Mouse (Mus musculus): ENCODE data around the gene Sfmbt2.

Sfmbt2 gene

DNA sequence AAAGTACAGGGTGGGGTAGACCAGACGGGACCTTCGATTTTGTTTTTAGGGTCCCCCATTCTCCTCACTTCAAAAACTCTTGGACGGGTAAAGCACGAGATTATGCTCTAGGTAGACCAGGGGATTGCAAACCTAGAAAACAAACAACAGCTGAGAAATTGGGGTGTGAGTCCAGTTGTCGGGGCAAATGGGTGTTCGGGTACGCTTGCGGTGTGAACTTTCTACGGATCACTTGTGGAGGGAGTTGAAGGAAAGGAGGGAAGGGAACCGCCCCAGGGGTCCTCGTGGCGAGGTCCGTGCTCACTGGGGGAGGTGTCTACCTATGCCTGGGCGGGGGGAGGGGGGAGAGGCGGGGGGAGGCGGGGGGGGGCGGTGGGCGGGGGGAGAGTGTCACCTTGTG is 1.6 kb downstream of the Sfmbt2 start:
- no peak for DNase-seq (ENCODE audit: extremely low read depth, low read depth, low spot score)

DNA sequence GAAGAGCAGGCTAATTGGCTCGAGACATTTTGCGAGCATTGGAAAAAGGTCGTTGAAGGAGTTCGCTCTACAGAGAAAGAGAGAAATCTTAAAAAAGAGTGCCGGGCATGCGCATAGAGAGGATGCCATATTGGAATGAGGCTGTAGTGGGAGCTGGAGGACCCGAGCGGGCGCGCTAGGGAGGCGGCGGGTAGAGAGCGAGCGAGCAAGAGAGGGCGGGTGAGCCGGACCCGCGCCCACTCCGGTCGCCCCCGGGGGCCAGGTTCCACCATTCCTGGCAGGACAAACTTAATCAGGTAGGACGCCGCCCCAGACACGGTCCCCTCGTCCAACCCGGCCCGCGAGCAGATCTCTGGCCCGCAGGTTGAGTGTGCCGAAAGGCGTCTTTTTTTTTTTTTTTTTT is 2.0 kb downstream of the Sfmbt2 start:
- DNase-seq (ENCODE audit: extremely low read depth, low read depth, low spot score): no peak

DNA sequence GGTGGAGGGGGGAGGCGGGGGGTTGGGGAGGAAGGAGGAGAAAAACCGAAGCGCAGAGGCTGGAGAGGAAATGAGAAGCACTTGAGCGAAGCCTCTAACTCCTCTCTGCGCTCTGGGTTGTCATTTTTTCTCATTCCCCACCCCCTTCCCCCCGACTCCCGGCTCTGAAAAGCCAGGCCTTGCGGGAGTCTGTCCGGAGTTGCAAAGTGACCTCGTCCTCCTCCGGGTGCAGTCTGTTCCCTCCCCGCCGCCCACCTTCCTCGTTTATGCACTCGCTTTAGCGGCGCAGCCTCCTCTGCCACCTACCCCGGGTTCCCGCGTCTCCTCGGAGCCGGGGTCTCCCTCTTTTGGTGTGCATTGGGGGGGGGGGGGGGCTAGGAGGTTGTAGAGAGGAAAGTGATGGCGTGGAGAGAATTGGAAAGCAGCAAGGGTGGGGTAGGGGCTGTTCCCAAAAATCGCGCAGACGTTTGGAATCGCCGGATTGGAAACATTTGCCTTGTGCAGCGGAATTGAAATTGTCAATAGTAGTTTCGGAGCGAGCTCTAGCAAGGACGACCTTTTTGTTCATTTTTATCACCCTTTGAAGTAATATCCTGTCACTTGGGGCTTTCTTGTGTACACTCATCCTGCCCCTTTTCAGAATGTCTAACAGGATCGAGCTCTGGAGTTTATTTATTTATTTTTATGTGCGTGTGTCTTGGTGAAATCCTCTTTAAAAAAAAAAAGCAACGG is 2.6 kb downstream of the Sfmbt2 start:
- DNase-seq (ENCODE audit: extremely low read depth, low read depth, low spot score): no peak

DNA sequence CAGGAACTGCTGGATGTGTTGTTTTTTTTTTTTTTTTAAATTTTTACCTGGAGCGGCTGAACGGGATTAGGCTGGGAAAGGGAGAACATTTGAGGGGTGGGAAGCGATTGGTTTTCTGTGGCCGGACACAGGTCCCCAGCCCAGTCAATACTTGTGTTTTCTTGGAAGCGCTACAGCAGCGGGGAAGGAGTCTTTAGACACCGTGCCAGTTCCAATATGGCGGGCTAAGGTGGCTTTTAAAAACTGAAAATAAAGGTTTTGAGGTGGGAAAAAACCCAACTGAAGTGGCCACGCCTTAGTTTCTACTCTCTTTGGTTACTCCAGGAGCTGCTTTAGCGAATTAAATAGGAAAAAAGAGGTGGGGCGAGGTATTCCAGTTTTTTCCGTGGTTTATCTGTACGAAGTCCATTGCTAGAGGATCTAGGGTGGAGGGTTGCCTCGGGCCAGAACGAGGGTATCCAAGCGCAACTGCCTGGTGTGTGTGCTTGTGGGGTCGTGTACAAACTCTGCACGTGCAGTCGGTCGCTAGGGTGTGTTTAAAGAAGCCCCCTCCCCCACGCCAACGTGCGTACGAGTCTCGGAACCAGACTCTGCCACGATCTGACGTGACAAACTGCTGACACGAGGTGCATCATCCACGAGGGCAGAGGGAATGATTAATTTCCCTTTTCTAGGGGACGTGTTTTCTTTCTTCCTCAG is 3.3 kb downstream of the Sfmbt2 start:
- DNase-seq (ENCODE audit: extremely low read depth, low read depth, low spot score): no peak

DNA sequence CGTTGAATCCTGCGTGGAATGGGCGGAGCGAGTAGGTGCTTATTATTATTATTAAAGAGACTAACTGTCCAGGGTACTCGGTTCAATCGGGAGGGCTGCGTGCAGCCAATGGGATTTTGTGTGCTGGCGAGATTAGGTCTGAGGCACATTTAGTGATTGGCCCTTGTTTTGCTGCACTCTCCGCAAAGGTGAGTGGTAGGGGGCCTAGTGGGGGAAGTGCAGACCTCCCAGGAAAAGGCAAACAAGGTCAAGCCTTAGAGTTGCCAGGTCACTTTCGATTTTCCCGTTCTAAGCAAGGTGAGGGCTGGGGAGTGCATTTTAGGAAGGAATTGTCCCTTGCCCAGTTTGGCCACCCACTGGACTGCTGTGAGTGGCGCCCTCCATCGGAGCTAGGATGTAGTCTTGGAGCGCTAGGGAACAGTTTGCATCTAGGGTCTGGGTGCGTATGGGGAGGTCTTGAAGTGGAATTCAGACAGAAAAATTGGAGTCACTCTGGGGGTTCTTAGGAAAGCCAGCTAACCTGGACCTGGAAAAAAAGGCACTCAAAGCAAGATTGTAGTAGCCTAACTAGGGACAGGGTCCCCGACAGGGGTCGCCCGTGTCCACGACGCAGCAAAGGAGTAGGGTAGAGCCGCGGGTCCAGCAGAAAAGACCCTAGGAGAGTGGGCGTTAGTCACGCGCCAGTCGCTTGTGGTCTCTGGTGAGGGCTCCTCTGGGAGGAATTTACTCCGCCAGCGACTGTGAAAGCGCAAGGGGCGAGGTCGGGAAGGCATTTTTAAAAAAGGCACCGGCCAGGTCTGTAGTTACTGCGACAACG is 4.1 kb downstream of the Sfmbt2 start:
- DNase-seq (ENCODE audit: extremely low read depth, low read depth, low spot score): no peak

DNA sequence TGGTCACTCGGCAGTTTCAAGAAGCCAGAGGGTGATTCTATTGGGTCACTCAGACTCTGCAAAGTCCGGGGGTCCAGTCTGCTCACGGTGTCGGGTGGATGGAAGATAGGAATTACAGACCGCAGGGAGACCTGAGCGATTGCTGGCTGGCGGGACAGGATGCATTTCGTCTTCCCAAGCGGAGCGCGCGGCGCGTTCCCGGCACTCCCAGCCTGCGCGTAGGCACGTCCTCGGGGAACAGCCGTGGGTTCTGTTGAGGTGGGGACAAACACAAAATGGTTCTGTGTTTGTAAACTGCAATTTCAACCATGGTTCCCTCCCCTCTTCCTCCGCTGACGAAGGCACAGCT is 4.7 kb downstream of the Sfmbt2 start:
- DNase-seq (ENCODE audit: extremely low read depth, low read depth, low spot score): no peak

DNA sequence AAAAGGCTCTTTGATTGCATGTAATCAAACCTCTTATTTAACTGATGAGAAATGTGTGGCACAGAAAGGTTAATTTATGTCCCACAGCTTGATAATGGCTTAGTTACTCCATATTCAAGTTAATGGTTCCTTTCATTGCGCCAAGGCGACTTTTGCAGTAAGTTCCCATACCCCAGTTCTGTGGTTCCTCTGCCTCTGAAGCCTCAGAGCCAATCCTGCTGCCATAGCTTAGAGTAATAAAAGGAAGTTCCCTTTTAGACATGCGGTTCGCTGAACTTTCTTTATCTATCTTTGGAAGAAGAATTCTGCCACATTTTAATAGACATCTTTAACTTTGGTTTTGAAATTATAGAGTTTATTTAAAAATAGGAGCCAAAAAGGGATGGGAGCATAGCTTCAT is 19.7 kb downstream of the Sfmbt2 start:
- no peak for DNase-seq (ENCODE audit: extremely low read depth, low read depth, low spot score)

DNA sequence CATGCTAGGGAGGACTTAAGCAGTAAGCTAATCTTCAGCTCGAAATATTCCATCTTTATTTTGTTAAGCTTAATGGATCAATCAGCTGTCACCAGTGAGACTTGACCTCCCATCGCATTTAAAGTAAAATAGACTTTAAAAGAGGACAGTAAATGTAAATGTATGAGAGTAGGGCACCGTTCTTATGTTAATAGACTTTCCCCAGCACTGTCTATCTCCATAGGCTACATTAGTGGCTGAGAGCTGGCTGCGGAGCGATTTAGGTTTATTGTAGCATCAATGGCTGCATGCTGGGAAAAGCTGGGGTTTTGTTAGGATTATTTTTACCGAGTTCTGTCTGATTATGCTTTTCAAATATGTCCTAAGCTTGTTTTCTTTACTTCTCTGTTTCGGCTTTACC is 20.5 kb downstream of the Sfmbt2 start:
- no peak for DNase-seq (ENCODE audit: extremely low read depth, low read depth, low spot score)

DNA sequence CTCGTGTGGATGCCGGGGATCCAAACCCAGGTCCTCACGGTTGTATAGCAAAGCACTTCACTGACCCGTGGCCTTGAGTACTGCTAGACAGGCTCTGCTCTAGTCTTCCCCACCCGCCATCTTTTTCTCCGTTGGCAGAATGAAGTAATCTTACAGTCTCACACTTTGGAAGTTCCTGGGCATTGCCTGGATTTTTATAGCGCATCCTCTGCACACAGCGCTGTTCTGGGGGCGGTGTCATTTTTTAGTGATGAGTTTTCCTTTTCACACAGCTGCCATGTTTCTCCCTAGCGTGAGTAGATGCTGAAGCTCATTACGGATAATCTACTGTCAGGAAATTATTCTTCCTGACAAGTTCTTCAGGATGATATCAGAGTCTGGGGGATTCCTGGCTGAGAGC is 24.8 kb downstream of the Sfmbt2 start:
- DNase-seq (ENCODE audit: extremely low read depth, low read depth, low spot score): no peak

DNA sequence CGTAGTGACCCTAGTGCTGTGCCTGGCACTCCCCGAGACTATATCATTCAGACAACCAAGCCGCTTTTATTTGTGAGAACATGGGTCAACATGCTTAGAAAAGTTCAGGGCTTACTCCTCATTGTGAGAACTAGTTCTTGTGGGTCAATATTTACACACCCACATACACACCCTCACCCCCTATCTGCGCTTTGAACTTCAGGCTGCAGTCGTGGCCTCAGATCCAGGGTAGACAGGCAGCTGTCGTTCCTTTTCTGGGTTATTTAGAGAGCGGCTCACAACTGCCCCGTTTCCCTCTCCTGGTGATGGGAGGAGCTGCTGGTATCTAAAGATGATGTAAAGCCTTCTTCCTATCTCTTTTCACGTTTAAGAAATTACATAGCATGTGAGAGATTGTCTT is 27.5 kb downstream of the Sfmbt2 start:
- DNase-seq (ENCODE audit: extremely low read depth, low read depth, low spot score): no peak

DNA sequence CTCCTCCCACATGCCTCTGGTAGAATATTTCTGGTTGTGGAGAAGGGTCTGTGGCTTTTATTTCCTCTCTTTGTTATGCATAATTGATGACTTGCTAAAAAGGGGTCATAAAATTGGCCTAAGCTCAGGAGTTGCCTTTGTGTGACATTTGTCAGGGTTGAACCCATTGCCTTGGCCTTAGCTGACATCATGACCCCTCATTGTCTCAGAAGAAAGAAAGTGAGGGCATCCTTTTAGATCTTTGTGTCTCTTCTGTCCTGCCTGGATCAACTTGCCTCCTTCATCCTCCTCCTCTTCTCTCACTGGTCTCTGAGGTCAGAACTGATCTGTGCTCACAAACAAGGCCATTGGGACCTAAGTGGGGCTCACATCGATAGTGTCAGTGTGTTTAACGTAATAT is 35.8 kb downstream of the Sfmbt2 start:
- no peak for DNase-seq (ENCODE audit: extremely low read depth, low read depth, low spot score)

DNA sequence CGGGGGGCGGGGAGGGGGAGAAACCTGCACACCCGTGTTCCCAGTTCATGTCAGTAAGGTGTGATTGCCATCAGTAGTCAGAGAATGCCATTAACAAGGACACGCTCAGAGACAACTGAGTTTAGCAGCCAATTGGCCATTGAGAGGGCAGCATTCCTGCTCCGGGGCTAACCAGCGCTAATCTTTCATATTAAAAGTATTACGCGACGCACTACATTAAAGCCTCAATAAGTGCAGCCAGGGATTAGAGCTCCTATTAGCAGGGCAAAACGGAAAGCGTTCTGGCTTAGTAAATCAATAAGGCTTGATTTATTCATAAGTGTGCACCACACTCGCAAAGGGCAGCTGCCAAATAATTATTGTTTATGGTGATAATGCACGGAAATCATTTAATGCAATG is 39.1 kb downstream of the Sfmbt2 start:
- no peak for DNase-seq (ENCODE audit: extremely low read depth, low read depth, low spot score)

DNA sequence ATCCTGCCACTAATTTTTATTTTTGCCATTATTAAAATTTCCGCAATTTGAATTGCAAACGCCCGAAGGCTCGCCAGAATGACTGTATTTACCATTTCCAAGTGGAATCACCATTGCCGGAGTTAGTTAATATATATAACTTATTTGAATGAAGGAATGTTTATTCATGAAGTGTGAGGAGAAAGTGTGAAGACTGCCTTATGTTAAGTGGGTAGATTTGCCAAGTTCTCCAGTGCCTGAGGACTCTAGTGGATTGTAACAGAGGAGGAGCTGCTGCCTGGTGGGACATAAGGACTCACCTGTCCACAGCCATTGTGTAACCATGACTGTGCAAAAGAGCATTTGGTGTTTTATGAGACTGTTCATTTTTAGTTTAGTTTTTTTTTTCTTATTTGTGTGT is 39.8 kb downstream of the Sfmbt2 start:
- DNase-seq (ENCODE audit: extremely low read depth, low read depth, low spot score): no peak

DNA sequence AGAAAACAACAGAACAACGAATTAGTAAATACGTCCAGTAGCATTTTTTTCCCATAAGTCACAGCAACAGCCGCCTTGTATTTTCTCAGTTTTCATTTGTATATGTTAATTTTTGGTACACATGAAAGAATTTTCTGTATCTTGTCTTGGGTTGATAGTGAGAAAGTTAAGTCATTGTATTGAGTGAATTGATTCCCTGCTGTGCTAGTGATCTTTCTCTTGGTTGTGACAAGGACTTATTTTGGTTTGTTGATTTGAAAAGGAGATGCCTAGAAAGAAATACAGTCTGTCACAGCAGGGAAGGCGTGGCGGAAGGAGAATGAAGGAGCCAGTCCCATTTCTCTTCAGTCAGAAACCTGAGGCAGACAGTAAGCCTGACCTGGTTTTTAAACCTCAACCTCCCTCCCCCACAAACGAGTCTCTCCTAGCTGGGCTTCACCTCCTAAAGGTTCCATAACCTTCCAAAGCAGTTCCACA is 50.7 kb downstream of the Sfmbt2 start:
- DNase-seq (ENCODE audit: extremely low read depth, low read depth, low spot score): no peak

DNA sequence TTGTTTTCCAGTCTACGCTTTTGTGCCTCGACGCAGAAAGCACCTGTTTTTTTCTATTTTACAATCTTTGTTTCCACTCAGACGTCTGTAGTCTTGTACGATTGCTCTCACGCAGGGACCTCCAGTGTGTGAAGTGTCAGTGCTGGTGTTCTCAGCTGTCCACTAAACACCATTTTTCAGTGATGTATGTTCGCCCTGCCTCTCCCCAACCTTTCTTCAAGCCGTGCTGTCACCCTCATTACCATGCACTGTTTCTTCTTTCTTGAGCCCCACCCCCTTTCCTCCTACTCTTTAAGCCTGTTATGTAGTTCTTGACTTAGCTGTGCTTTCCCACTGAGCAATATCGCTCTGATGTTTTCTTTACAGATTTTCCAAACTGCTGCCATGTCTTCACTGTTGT is 67.0 kb downstream of the Sfmbt2 start:
- DNase-seq (ENCODE audit: extremely low read depth, low read depth, low spot score): no peak

DNA sequence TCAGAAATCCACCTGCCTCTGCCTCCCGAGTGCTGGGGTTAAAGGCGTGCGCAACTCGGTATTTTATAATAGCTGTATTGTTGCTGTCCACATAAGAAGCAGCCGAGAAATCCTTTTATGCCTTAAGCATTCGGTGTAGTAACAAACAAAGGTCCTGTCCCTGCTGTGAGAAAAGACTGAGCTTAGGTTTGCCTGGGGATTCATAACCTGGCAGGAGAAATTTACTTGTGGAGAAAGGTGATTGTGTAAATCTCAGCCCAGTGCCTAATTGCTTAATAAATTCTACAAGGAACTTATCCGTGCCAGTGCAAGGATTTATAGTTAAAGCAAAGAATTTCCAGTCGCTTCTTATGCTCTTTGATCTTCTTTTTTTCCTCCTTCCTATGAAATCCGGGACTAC is 71.5 kb downstream of the Sfmbt2 start:
- peak; percentile 78 for DNase-seq (ENCODE audit: extremely low read depth, low read depth, low spot score)

DNA sequence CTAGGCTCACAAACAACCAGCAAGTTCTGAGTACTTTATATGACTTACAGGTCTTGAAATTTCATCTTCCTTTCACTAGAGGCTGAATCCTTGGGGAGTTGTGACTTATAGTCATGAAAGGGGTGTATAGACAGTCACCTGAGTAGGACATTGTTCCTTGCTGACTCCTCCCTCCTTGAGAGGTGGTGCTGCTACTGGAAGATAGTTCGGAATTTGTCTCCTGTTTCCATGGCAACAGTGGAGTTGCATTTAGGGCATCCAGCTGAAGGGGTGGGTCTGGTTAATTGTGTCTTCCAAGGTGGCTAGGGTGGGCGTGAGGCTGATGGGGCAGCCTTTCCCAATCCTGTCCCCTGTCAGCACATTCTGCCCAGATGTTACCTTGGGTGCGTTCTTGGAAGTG is 83.3 kb downstream of the Sfmbt2 start:
- no peak for DNase-seq (ENCODE audit: extremely low read depth, low read depth, low spot score)

DNA sequence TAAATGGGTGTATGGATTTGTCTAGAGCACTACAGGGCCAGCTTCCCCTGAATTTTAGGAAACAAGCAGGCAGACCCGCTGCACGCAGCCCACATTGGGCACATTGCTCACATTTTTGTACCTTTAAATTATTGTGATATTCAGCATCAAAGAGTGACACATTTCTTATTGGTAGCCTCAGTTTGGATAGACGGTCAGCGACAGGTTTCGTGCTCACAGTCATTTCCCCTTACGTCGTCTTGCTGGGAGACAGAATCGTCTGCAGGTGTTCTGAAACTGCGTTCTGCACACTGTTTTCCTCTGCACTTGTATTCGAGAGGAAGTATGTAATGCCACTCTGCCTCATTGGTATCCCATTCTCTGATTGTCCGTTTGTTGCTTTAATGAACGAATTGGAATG is 88.0 kb downstream of the Sfmbt2 start:
- no peak for DNase-seq (ENCODE audit: extremely low read depth, low read depth, low spot score)

DNA sequence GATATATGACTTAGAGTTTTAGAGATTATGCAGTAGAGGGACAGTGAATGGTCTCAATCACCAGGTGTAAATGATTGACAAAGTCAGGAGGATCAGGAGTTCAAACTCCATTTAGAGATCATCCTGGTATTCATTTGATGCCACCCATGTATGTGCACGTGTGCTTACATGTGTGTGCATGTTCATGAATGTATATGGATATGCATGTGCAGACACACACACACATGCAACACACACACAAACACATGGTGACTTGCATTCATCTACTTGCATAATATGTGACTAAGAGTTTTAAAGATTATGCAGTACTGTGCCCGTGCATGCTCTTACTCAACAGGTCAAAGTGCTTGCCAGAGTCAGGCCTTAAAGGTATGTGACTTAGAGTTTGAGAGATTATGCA is 146.2 kb downstream of the Sfmbt2 start:
- DNase-seq (ENCODE audit: extremely low read depth, low read depth, low spot score): no peak

DNA sequence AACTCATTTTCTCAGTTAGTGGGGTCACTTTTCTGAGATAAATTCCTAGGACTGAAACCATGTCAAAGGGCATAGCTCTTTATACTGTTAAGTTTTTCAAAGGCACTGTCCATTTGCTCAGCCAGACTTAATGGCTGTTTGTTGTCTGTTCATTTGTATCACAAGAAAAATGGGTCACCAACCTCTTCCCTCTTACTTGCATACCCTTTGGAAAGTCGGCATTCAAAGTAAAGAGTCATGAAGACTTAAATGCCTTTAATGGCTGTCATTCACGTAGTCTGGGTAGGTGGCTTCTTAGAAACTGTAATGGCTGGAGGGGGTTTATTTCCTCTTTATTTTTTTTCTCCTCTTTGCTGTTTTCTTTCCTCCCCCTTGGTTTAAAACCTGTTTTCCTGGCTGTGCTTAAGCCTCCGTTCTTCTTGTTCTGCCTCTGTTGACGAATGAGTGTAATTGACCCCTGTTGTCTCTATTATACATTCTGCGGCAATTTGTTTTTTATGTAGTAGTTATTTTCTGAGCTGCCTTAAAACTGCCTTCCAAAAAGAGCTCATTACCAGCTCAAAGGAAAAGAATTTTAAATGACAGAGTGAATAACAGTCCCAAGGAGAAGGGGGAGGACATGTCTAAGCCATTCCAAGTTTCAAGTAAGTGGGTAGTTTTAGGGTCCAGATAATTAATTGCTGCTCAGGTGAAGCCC is 151.6 kb downstream of the Sfmbt2 start:
- no peak for DNase-seq (ENCODE audit: extremely low read depth, low read depth, low spot score)

DNA sequence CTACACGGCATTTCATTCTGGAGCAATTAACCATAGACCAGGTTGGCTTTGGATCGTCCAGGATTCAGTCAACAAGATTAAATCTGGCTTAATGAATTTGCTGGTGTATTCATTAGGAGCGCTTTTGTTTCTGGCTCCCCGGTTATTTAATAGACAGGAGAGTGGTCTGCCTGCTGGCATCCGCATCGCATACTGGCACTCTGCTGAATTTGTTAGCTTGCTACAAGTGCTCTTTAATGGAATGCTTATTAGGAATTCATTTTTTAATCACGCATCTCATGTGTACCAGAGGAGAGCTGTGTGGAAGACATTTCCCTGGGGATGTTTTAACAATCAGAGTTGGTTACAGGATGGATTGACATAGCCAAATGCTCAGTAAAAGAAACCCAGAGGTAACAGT is 155.3 kb downstream of the Sfmbt2 start:
- no peak for DNase-seq (ENCODE audit: extremely low read depth, low read depth, low spot score)
